Mouse (Mus musculus) kidney, adult 10 weeks (tissue): ENCODE data around the gene Ei24. TPM values are rescaled to one million over a fixed set of nuclear protein-coding genes. Genes with fewer than 3 reads are reported as not detected.

ENCODE experiments used
- polyA plus RNA-seq: library from polyadenylated mRNA; stranded (reverse); fragments of 350-450 nt; fragmentation: Illumina TruSeq; extraction: RNeasy Lipid Tissue Mini Kit (QIAGEN cat#74804); gene quantifications from one replicate; pipeline ENCODE4 v1.2.3, GENCODE M21; 2014; ENCODE audit warnings: low read depth, low replicate concordance

Gene Ei24
- polyA plus RNA-seq: 250 TPM

DNA sequence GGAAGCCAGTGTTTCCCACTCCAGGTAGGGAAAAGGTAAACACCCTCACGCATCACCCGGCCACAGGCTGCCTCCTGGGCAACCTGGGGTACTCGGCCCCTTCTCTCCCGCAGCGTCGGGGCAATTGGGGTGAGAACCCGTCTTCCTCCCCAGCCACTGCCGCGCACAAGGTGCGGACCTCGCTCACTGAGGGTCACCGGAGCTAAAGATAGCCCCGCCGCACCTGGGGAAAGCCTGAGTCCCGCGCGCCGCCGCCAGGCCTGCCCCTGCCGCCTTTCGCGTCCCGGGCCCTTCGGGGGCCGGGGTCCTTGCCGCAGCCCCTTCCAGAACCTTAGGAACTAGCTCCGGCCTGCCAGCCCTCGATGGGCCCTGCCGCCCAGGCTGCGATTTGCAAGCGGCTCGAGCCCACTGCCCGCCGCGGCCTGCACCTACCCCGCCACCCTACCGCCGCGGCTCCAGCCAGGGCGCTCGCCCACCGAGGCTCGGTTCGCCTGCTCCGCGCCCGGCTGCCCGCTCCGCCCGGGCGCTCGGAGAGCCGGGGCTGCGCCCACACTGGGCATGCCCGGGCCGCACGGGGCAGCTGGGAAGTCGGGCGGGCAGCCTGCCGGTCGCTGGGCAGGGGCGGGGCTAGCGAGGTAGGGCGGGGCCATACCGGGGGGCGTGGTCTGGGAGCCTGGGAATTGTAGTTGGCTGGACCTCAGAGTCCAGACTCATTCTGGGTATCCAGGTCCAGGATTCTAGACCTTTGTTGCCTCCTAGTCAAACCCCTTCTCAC, at the start of gene Ei24:
TSS of gene Ei24 (minus strand) at position 613 of the 775 bp plus-strand sequence.

DNA sequence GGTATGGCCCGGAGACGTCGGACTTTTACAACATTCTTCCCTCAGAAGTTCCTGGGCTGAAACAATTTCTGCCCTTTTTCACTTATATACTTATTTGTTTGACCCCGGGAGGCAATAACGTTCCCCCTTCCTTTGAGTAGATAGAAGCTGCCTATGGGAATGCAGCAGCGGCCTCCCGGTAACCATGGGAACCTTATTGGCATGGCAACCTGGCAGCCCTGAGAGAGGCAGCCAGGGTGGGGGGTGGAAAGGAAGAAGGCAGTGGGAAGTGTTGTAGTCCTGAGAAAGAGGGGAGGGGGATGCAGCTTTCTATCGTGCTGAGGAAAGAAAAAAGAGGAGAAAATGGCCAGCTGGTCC, 24.4 kb upstream of the Ei24 start, which contains the start of gene Fez1:
TSS of gene Fez1 (plus strand) at position 221 of the 357 bp plus-strand sequence.

DNA sequence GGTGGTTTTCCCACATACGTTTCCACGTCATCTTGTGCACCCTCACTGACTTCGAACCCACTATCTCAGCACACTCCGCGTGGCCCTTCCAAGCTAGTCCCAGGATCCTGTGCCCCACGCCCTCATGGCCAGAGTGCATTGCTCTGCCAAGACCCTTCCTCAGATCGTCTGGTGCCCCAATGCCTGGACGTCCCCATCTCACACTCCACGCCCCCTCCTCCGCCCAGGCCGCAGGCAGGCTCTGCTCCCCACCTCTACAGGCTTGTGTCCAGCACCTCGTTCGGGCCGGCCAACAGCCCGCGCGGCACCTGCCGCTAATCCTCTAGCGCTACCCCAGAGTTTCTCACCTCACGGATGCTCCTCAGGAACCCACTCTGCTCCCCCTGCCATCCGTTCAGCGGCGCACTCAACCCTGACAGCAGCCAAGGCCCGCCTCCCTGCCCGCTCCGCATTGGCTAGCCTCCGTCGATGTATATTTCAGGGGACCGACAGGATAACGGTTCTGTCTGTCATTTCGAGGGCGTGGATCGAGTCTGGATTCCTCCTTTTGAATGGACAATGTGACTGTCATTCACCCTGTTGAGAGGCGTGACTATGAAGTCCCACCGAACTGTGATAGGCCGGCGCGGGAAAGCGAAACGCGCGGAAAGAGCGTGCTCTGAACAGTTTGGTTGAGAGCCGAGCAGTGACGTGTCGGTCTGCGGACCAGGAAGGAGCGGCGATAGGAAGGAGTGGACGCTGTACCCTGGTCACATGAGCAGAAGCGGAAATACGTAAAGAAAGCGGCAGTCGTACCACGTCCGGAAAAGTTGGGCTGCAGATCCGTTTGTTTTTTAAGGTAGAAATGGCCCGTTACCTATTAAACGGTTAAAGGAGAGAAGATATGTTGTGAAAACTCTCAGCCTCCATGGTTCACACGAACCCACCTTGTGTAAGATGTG, 29.7 kb downstream of the Ei24 start, which contains the start of gene Stt3a:
TSS of gene Stt3a (minus strand) at position 477 of the 941 bp plus-strand sequence.

Other genes starting within 250 kb of the Ei24 start
- not detected for gene Gm17689, start 214.8 kb downstream of the Ei24 start, polyA plus RNA-seq
- gene A630095E13Rik, start 154.0 kb downstream of the Ei24 start, polyA plus RNA-seq: not detected
- gene Acrv1, start 104.2 kb downstream of the Ei24 start, polyA plus RNA-seq: not detected
- gene Chek1, start 70.3 kb downstream of the Ei24 start, polyA plus RNA-seq: 1.3 TPM
- 265 TPM for gene Stt3a, start 29.7 kb downstream of the Ei24 start, polyA plus RNA-seq
- gene Fez1, start 24.5 kb upstream of the Ei24 start, polyA plus RNA-seq: 0.36 TPM